Mouse (Mus musculus): ENCODE results near the gene Mcpt2. TPM values are rescaled to one million over a fixed set of nuclear protein-coding genes. Genes with fewer than 3 reads are reported as not detected.

Gene Mcpt2
- total and polyA plus RNA-seq, 3 experiments = 1.1 TPM; not detected in 2

DNA sequence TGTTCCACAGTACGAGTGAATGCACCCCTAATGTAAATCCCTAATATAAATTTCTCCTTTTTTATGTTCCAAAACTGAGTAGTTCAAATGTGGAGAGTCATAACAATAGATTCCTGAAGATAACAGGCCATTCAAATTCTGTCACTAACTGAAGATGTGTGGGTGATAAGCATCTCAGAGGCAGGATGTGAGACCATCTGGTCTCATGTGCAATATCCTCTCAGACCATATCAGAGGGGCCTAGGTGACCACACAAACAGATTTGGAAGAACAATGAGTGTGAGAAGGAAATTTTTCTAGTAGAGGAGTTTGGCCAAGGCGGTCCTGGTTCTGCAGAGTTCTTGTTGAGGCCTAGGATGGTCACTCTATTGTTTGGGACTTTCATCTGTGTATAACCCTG, 51.5 kb downstream of the Mcpt2 start:
- Histone ChIP-seq H3K36me3 (replicated peaks) (no peaks in the 10 kb centered on the region), H3K27me3 (ENCODE audit: insufficient read depth, low read length) (peaks cover 27% of the 10 kb centered on the region), H3K9me3 (replicated peaks) (no peaks in the 10 kb centered on the region), H3K4me1 (ENCODE audit: insufficient read depth, low read depth, low read length) (no peaks in the 10 kb centered on the region), H3K4me3 (ENCODE audit: low read depth, low read length) (no peak overlapping the region)
- DNase-seq (ENCODE audit: low spot score) (no peak), ATAC-seq (ENCODE audit: extremely low read depth, insufficient number of reproducible peaks, low FRiP score, poor library complexity, severe bottlenecking) (no peak)
- no peak for TF ChIP-seq POLR2AphosphoS5 (IDR thresholded peaks at IDR 0.05; ENCODE audit: insufficient replicate concordance, low read depth, low read length)

Other genes starting within 250 kb of the Mcpt2 start
- not detected in 2 replicates for gene Nfatc4, start 218.9 kb upstream of the Mcpt2 start, total RNA-seq (2014; fragmentation: Nextera tagmentation)
- gene Nfatc4, start 218.9 kb upstream of the Mcpt2 start, total RNA-seq (2017) = 0.12 and 0.71 TPM in 2 replicates
- gene Nfatc4, start 218.9 kb upstream of the Mcpt2 start, polyA plus RNA-seq (2012) = 0.04 TPM in 1 of 2 replicates, not detected in the other
- 4.5 and 5.6 TPM in 2 replicates for gene Nynrin, start 188.0 kb upstream of the Mcpt2 start, total RNA-seq (2014; fragmentation: Nextera tagmentation)
- gene Nynrin, start 188.0 kb upstream of the Mcpt2 start, total RNA-seq (2017) = 3.0 TPM in 2 replicates
- gene Nynrin, start 188.0 kb upstream of the Mcpt2 start, polyA plus RNA-seq (2012) = 3.7 and 4.2 TPM in 2 replicates
- gene Cbln3, start 157.6 kb upstream of the Mcpt2 start, total RNA-seq (2014; fragmentation: Nextera tagmentation) = 0.53 TPM in 1 of 2 replicates, not detected in the other
- gene Cbln3, start 157.6 kb upstream of the Mcpt2 start, total RNA-seq (2017) = 0.58 and 0.66 TPM in 2 replicates
- gene Cbln3, start 157.6 kb upstream of the Mcpt2 start, polyA plus RNA-seq (2012) = 0.20 and 0.35 TPM in 2 replicates
- 25.6 and 29.4 TPM in 2 replicates for gene Khnyn, start 157.1 kb upstream of the Mcpt2 start, total RNA-seq (2014; fragmentation: Nextera tagmentation)
- 75.1 and 81.7 TPM in 2 replicates for gene Khnyn, start 157.1 kb upstream of the Mcpt2 start, total RNA-seq (2017)
- gene Khnyn, start 157.1 kb upstream of the Mcpt2 start, polyA plus RNA-seq (2012) = 12.6 and 15.5 TPM in 2 replicates
- not detected in 2 replicates for gene Sdr39u1, start 141.7 kb upstream of the Mcpt2 start, total RNA-seq (2014; fragmentation: Nextera tagmentation)
- gene Sdr39u1, start 141.7 kb upstream of the Mcpt2 start, total RNA-seq (2017) = 2.2 and 2.8 TPM in 2 replicates
- not detected in 2 replicates for gene Sdr39u1, start 141.7 kb upstream of the Mcpt2 start, polyA plus RNA-seq (2012)
- not detected in 2 replicates for gene Cma1, start 97.4 kb upstream of the Mcpt2 start, total RNA-seq (2014; fragmentation: Nextera tagmentation)
- gene Cma1, start 97.4 kb upstream of the Mcpt2 start, total RNA-seq (2017) = 194 and 209 TPM in 2 replicates
- not detected in 2 replicates for gene Cma1, start 97.4 kb upstream of the Mcpt2 start, polyA plus RNA-seq (2012)
- gene Cma2, start 91.1 kb upstream of the Mcpt2 start, total RNA-seq (2014; fragmentation: Nextera tagmentation) = not detected in 2 replicates
- 0.87 and 1.2 TPM in 2 replicates for gene Cma2, start 91.1 kb upstream of the Mcpt2 start, total RNA-seq (2017)
- not detected in 2 replicates for gene Cma2, start 91.1 kb upstream of the Mcpt2 start, polyA plus RNA-seq (2012)
- gene Mcpt1, start 24.1 kb upstream of the Mcpt2 start, total RNA-seq (2014; fragmentation: Nextera tagmentation) = 13.1 and 16.6 TPM in 2 replicates
- gene Mcpt1, start 24.1 kb upstream of the Mcpt2 start, total RNA-seq (2017) = 1.6 and 3.3 TPM in 2 replicates
- 0.07 and 0.27 TPM in 2 replicates for gene Mcpt1, start 24.1 kb upstream of the Mcpt2 start, polyA plus RNA-seq (2012)
- 1.1 TPM in 1 of 2 replicates, not detected in the other for gene Mcpt9, start 11.5 kb upstream of the Mcpt2 start, total RNA-seq (2014; fragmentation: Nextera tagmentation)
- gene Mcpt9, start 11.5 kb upstream of the Mcpt2 start, total RNA-seq (2017) = 0.05 TPM in 1 of 2 replicates, not detected in the other
- not detected in 2 replicates for gene Mcpt9, start 11.5 kb upstream of the Mcpt2 start, polyA plus RNA-seq (2012)
- not detected in 2 replicates for gene Mcpt4, start 20.3 kb downstream of the Mcpt2 start, total RNA-seq (2014; fragmentation: Nextera tagmentation)
- gene Mcpt4, start 20.3 kb downstream of the Mcpt2 start, total RNA-seq (2017) = 0.46 and 0.66 TPM in 2 replicates
- not detected in 2 replicates for gene Mcpt4, start 20.3 kb downstream of the Mcpt2 start, polyA plus RNA-seq (2012)
- gene Mcpt8, start 43.2 kb downstream of the Mcpt2 start, total RNA-seq (2014; fragmentation: Nextera tagmentation) = not detected in 2 replicates
- gene Mcpt8, start 43.2 kb downstream of the Mcpt2 start, total RNA-seq (2017) = not detected in 2 replicates
- not detected in 2 replicates for gene Mcpt8, start 43.2 kb downstream of the Mcpt2 start, polyA plus RNA-seq (2012)
- gene Ctsg, start 60.5 kb downstream of the Mcpt2 start, total RNA-seq (2014; fragmentation: Nextera tagmentation) = not detected in 2 replicates
- 0.11 and 0.35 TPM in 2 replicates for gene Ctsg, start 60.5 kb downstream of the Mcpt2 start, total RNA-seq (2017)
- 0.07 and 0.16 TPM in 2 replicates for gene Ctsg, start 60.5 kb downstream of the Mcpt2 start, polyA plus RNA-seq (2012)
- not detected in 2 replicates for gene Gzme, start 78.6 kb downstream of the Mcpt2 start, total RNA-seq (2014; fragmentation: Nextera tagmentation)
- not detected in 2 replicates for gene Gzme, start 78.6 kb downstream of the Mcpt2 start, total RNA-seq (2017)
- gene Gzme, start 78.6 kb downstream of the Mcpt2 start, polyA plus RNA-seq (2012) = not detected in 2 replicates
- not detected in 2 replicates for gene Gzmd, start 90.6 kb downstream of the Mcpt2 start, total RNA-seq (2014; fragmentation: Nextera tagmentation)
- gene Gzmd, start 90.6 kb downstream of the Mcpt2 start, total RNA-seq (2017) = not detected in 2 replicates
- not detected in 2 replicates for gene Gzmd, start 90.6 kb downstream of the Mcpt2 start, polyA plus RNA-seq (2012)
- gene Gzmg, start 117.5 kb downstream of the Mcpt2 start, total RNA-seq (2014; fragmentation: Nextera tagmentation) = not detected in 2 replicates
- gene Gzmg, start 117.5 kb downstream of the Mcpt2 start, total RNA-seq (2017) = not detected in 2 replicates
- not detected in 2 replicates for gene Gzmg, start 117.5 kb downstream of the Mcpt2 start, polyA plus RNA-seq (2012)
- not detected in 2 replicates for gene Gzmn, start 132.6 kb downstream of the Mcpt2 start, total RNA-seq (2014; fragmentation: Nextera tagmentation)
- 0.12 TPM in 1 of 2 replicates, not detected in the other for gene Gzmn, start 132.6 kb downstream of the Mcpt2 start, total RNA-seq (2017)
- gene Gzmn, start 132.6 kb downstream of the Mcpt2 start, polyA plus RNA-seq (2012) = not detected in 2 replicates
- gene Gzmf, start 169.4 kb downstream of the Mcpt2 start, total RNA-seq (2014; fragmentation: Nextera tagmentation) = not detected in 2 replicates
- 0.11 and 0.12 TPM in 2 replicates for gene Gzmf, start 169.4 kb downstream of the Mcpt2 start, total RNA-seq (2017)
- gene Gzmf, start 169.4 kb downstream of the Mcpt2 start, polyA plus RNA-seq (2012) = not detected in 2 replicates
- gene Gzmc, start 192.6 kb downstream of the Mcpt2 start, total RNA-seq (2014; fragmentation: Nextera tagmentation) = not detected in 2 replicates
- gene Gzmc, start 192.6 kb downstream of the Mcpt2 start, total RNA-seq (2017) = not detected in 2 replicates
- gene Gzmc, start 192.6 kb downstream of the Mcpt2 start, polyA plus RNA-seq (2012) = not detected in 2 replicates
- gene Gzmb, start 220.2 kb downstream of the Mcpt2 start, total RNA-seq (2014; fragmentation: Nextera tagmentation) = 42.7 and 44.6 TPM in 2 replicates
- 28.5 and 30.8 TPM in 2 replicates for gene Gzmb, start 220.2 kb downstream of the Mcpt2 start, total RNA-seq (2017)
- 0.39 and 1.1 TPM in 2 replicates for gene Gzmb, start 220.2 kb downstream of the Mcpt2 start, polyA plus RNA-seq (2012)